Mouse (Mus musculus) stomach, postnatal 0 days (tissue): ENCODE results near the gene Sh3pxd2a.

Experiments used
- CTCF ChIP-seq: IDR thresholded peaks from 2 replicates; pipeline ENCODE4 v1.5.1; 2016; ENCODE audit warnings: antibody characterized with exemption, low read depth, mild to moderate bottlenecking, moderate library complexity
- EP300 ChIP-seq: optimal IDR thresholded peaks from 2 replicates; pipeline ENCODE3; 2016; ENCODE audit warnings: antibody characterized with exemption

DNA sequence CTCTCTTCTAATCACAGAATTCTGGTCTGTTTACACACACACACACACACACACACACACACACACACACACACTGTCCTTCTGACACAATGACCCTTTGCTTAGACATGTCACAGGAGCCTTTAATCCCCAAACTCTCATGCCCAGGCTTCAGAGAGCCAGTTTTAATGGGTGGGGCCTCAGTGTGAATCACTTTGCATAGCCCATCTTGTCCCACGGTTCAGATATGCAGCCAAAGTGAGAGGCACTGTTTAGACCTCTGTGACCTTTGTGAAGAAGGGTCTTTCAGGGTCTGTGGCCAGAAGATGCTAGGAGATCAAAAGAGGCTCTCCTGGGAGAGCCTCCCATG lies 148.3 kb downstream of the Sh3pxd2a start:
- TF ChIP-seq EP300 (no peak), CTCF (no peak)
